Mouse (Mus musculus): ENCODE results near the gene Csde1. TPM values are rescaled to one million over a fixed set of nuclear protein-coding genes. Genes with fewer than 3 reads are reported as not detected.

The Csde1 gene
- polyA plus RNA-seq, 1 experiment from 2014 or later = 341 TPM

DNA sequence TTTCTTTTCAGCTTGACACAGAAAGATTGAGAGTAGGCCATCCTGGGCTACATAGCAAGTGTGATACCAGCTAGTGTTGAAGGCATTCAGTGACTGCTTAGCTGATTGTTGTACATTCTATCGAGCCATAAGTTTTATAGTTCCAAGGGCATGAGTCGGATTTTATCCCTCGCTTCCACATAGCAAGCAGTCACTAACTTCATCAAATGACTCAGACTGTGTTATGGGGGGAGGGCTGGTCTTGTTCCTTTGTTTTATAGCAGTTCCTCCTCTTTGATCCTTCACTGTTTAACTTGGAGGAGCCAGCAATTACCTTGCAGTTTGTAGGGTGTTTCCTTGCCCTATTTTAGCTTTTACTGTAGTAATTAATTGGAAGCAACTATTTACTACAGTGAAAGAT, 22.6 kb upstream of the Csde1 start:
- H3K27me3 ChIP-seq (replicated peaks) = no peaks in the 10 kb centered on the region
- no peak for ATAC-seq (ENCODE audit: insufficient number of reproducible peaks, low FRiP score)
- no peaks in the 10 kb centered on the region for H3K9me3 ChIP-seq (replicated peaks)
- peaks cover 11% of the 10 kb centered on the region for H3K4me1 ChIP-seq (replicated peaks)
- H3K4me2 ChIP-seq = no peak overlapping the region
- peaks cover 44% of the 10 kb centered on the region for H3K36me3 ChIP-seq
- no peak overlapping the region for H3K9ac ChIP-seq
- WGBS = 81% methylated on average over 3 of the region's 3 CpGs
- H3K27ac ChIP-seq (ENCODE audit: poor library complexity, severe bottlenecking) = no peak overlapping the region
- H3K4me3 ChIP-seq = no peak overlapping the region

- ATAC-seq (ENCODE audit: insufficient number of reproducible peaks, low FRiP score) = no peak
- Histone ChIP-seq H3K9me3 (replicated peaks) (no peaks in the 10 kb centered on the region), H3K36me3 (peaks cover 70% of the 10 kb centered on the region), H3K27me3 (replicated peaks) (no peaks in the 10 kb centered on the region), H3K9ac (no peak overlapping the region), H3K4me2 (no peak overlapping the region), H3K4me1 (replicated peaks) (peaks cover 1% of the 10 kb centered on the region), H3K27ac (ENCODE audit: poor library complexity, severe bottlenecking) (no peak overlapping the region), H3K4me3 (no peak overlapping the region)
- WGBS = 89% methylated on average over 7 of the region's 7 CpGs
Measured at GRCm38 (mm10) chr3:103001595-103001994, 18.6 kb upstream of the Csde1 start.

DNA sequence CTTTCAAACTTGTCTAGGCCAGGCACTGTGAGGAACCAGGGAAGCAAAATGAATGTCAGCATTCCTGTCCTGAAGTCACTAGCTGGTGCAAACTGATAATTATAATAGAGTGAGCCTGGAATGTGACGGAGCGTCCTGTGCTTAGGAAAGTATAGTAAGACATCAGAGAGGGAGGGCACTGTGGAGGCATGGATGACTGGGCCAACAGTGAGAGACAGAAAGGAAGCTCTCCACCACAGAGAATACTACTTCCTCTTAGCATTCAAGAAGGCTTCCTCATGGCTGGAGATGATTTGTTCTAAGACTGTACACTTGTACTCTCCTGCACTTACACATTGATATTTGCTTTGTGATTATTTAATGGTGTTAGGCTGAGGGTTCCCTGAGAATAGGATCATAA, 2.9 kb upstream of the Csde1 start:
- no peak overlapping the region for H3K4me3 ChIP-seq
- no peaks in the 10 kb centered on the region for H3K36me3 ChIP-seq
- WGBS = 36% methylated on average over 2 of the region's 2 CpGs
- no peaks in the 10 kb centered on the region for H3K9me3 ChIP-seq (replicated peaks)
- no peak for ATAC-seq (ENCODE audit: insufficient number of reproducible peaks, low FRiP score)
- H3K4me1 ChIP-seq (replicated peaks) = peaks cover 15% of the 10 kb centered on the region
- no peaks in the 10 kb centered on the region for H3K27me3 ChIP-seq (replicated peaks)
- no peak overlapping the region for H3K4me2 ChIP-seq
- H3K27ac ChIP-seq (ENCODE audit: poor library complexity, severe bottlenecking) = no peak overlapping the region
- no peak overlapping the region for H3K9ac ChIP-seq

GRCm38 (mm10) chr3:103019462-103019861, 764 bp upstream of the Csde1 start:
- 73% methylated on average over 2 of the region's 2 CpGs for WGBS
- ATAC-seq (ENCODE audit: insufficient number of reproducible peaks, low FRiP score) = no peak
- H3K4me1 ChIP-seq (replicated peaks) = peaks cover 18% of the 10 kb centered on the region
- peak overlapping the region; percentile 90; the same call in 1 of the 2 replicates for H3K27ac ChIP-seq (ENCODE audit: poor library complexity, severe bottlenecking)
- H3K27me3 ChIP-seq (replicated peaks) = no peaks in the 10 kb centered on the region
- no peak overlapping the region for H3K9ac ChIP-seq
- no peak overlapping the region; the same call in 1 of the 2 replicates for H3K4me2 ChIP-seq
- no peaks in the 10 kb centered on the region for H3K9me3 ChIP-seq (replicated peaks)
- H3K4me3 ChIP-seq = no peak overlapping the region
- H3K36me3 ChIP-seq = no peaks in the 10 kb centered on the region

GRCm38 (mm10) chr3:103020943-103021638, 865 bp downstream of the Csde1 start:
- no peaks in the 10 kb centered on the region for H3K9me3 ChIP-seq (replicated peaks)
- WGBS = under 1% methylated on average over 33 of the region's 37 CpGs
- peak overlapping the region; percentile 90 for H3K27ac ChIP-seq (ENCODE audit: poor library complexity, severe bottlenecking)
- H3K36me3 ChIP-seq = no peaks in the 10 kb centered on the region
- peak overlapping the region; percentile 97 for H3K9ac ChIP-seq
- ATAC-seq (ENCODE audit: insufficient number of reproducible peaks, low FRiP score) = peak; percentile 94
- no peaks in the 10 kb centered on the region for H3K27me3 ChIP-seq (replicated peaks)
- H3K4me3 ChIP-seq = peak overlapping the region; percentile 86
- peaks cover 16% of the 10 kb centered on the region for H3K4me1 ChIP-seq (replicated peaks)
- peak overlapping the region; percentile 77 for H3K4me2 ChIP-seq

- Histone ChIP-seq H3K27me3 (replicated peaks) (no peaks in the 10 kb centered on the region), H3K9me3 (replicated peaks) (no peaks in the 10 kb centered on the region), H3K4me2 (no peak overlapping the region), H3K27ac (ENCODE audit: poor library complexity, severe bottlenecking) (no peak overlapping the region), H3K4me3 (no peak overlapping the region), H3K4me1 (replicated peaks) (peaks cover 12% of the 10 kb centered on the region), H3K9ac (no peak overlapping the region), H3K36me3 (peaks cover 33% of the 10 kb centered on the region)
- 81% methylated on average over 1 of the region's 1 CpGs for WGBS
- ATAC-seq (ENCODE audit: insufficient number of reproducible peaks, low FRiP score) = no peak
Measured at GRCm38 (mm10) chr3:103026174-103026573, 5.9 kb downstream of the Csde1 start.

DNA sequence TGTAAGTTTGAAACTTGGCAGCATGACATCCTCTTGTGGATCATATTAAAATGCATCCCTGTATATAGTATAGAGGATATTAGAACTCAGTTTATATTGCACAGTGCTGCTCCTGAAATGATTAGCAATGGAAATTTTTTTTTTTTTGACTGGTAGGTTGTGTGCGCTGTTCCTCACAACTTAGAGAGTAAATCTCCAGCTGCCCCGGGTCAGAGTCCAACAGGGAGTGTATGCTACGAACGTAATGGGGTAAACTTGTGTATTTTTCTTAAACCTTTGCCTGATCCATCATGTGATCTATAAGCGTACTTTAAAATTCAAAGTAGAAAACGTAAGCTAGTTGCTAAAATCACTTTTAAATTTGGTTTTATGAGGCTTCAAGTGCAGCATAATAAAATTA, 20.1 kb downstream of the Csde1 start:
- ATAC-seq (ENCODE audit: insufficient number of reproducible peaks, low FRiP score) = no peak
- 95% methylated on average over 6 of the region's 6 CpGs for WGBS
- H3K4me2 ChIP-seq = no peak overlapping the region
- H3K27me3 ChIP-seq (replicated peaks) = no peaks in the 10 kb centered on the region
- no peak overlapping the region for H3K27ac ChIP-seq (ENCODE audit: poor library complexity, severe bottlenecking)
- H3K9me3 ChIP-seq (replicated peaks) = no peaks in the 10 kb centered on the region
- H3K9ac ChIP-seq = no peak overlapping the region
- peaks cover 46% of the 10 kb centered on the region for H3K36me3 ChIP-seq
- no peak overlapping the region for H3K4me3 ChIP-seq
- H3K4me1 ChIP-seq (replicated peaks) = no peaks in the 10 kb centered on the region

DNA sequence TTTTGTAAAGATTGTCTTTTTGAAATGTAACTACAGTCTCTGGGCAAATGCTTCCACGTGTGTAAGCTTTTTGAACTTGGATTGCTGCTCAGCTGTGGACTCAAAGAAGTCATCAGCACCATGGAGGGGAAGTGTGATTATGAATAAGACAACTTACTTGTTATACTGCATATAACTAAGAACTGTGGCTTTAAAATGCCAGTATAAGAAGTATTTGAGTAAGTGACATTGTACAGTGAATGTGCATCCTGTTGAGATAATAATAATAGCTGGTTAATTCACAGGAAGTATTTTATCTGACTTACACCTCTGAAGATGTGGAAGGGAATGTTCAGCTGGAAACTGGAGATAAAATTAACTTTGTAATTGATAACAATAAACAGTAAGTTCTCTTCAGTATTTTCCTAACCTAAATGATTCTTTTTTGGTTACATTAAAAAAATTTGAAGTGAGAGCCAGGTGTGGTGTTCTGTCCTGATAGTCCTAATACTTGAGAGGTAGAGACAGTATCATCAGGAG, 20.7 kb downstream of the Csde1 start:
- peaks cover 51% of the 10 kb centered on the region for H3K36me3 ChIP-seq
- WGBS = 77% methylated on average over 1 of the region's 1 CpGs
- no peak overlapping the region for H3K27ac ChIP-seq (ENCODE audit: poor library complexity, severe bottlenecking)
- no peaks in the 10 kb centered on the region for H3K4me1 ChIP-seq (replicated peaks)
- no peak overlapping the region for H3K4me2 ChIP-seq
- no peaks in the 10 kb centered on the region for H3K9me3 ChIP-seq (replicated peaks)
- ATAC-seq (ENCODE audit: insufficient number of reproducible peaks, low FRiP score) = no peak
- H3K4me3 ChIP-seq = no peak overlapping the region
- no peaks in the 10 kb centered on the region for H3K27me3 ChIP-seq (replicated peaks)
- no peak overlapping the region for H3K9ac ChIP-seq

GRCm38 (mm10) chr3:103056016-103056595, 35.9 kb downstream of the Csde1 start:
- 92% methylated on average over 5 of the region's 5 CpGs for WGBS
- H3K9me3 ChIP-seq (replicated peaks) = no peaks in the 10 kb centered on the region
- no peak for ATAC-seq (ENCODE audit: insufficient number of reproducible peaks, low FRiP score)

GRCm38 (mm10) chr3:103057752-103058151, 37.5 kb downstream of the Csde1 start:
- Histone ChIP-seq H3K36me3 (peaks cover 58% of the 10 kb centered on the region), H3K4me3 (peak overlapping the region; percentile 81), H3K27ac (ENCODE audit: poor library complexity, severe bottlenecking) (peak overlapping the region; percentile 36; the same call in 1 of the 2 replicates), H3K9me3 (replicated peaks) (no peaks in the 10 kb centered on the region), H3K27me3 (replicated peaks) (no peaks in the 10 kb centered on the region), H3K9ac (peak overlapping the region; percentile 54), H3K4me2 (peak overlapping the region; percentile 86), H3K4me1 (replicated peaks) (0 out of 2 replicates have a peak, but pooled peaks cover 5% of the 10 kb centered on the region)
- 7% methylated on average over 10 of the region's 10 CpGs for WGBS
- peak; percentile 48; the same call in 1 of the 2 replicates for ATAC-seq (ENCODE audit: insufficient number of reproducible peaks, low FRiP score)

More at GRCm38 (mm10) chr3:103056016-103056595, 35.9 kb downstream of the Csde1 start:
- Histone ChIP-seq H3K4me3 (no peak overlapping the region), H3K9ac (no peak overlapping the region), H3K4me1 (replicated peaks) (0 out of 2 replicates have a peak, but pooled peaks cover 5% of the 10 kb centered on the region), H3K27me3 (replicated peaks) (no peaks in the 10 kb centered on the region), H3K4me2 (no peak overlapping the region), H3K36me3 (peaks cover 56% of the 10 kb centered on the region), H3K27ac (ENCODE audit: poor library complexity, severe bottlenecking) (no peak overlapping the region)

Data from heart, embryonic 12.5 days (tissue).